Mouse (Mus musculus) kidney, adult 2 months (tissue): ENCODE data around the gene Slc29a1.

ENCODE experiments used
- CTCF ChIP-seq: fragments of 200-500 bp; conservative IDR thresholded peaks from 2 replicates; pipeline ENCODE4 v1.5.1; 2011; ENCODE audit warnings: low read depth, mild to moderate bottlenecking, control low read depth, low read length, moderate library complexity, mixed read lengths; ENCODE audit not compliant: insufficient read depth, insufficient read length
- POLR2A ChIP-seq: fragments of 200-500 bp; IDR thresholded peaks from one replicate; pipeline ENCODE4 v1.6.1; 2011; ENCODE audit warnings: low read depth, low read length, control low read depth

- TF ChIP-seq CTCF: no peak
- TF ChIP-seq POLR2A: no peak
Observed at GRCm38 (mm10) chr17:45589236-45589635, 10.2 kb downstream of the Slc29a1 start.
